Mouse (Mus musculus) kidney, adult 10 weeks (tissue): ENCODE data around the gene Fmnl1. TPM values are rescaled to one million over a fixed set of nuclear protein-coding genes. Genes with fewer than 3 reads are reported as not detected.

ENCODE experiments used
- polyA plus RNA-seq: library from polyadenylated mRNA; stranded (reverse); fragments of 350-450 nt; fragmentation: Illumina TruSeq; extraction: RNeasy Lipid Tissue Mini Kit (QIAGEN cat#74804); gene quantifications from one replicate; pipeline ENCODE4 v1.2.3, GENCODE M21; 2014; ENCODE audit warnings: low read depth, low replicate concordance

Gene Fmnl1
- polyA plus RNA-seq = 2.1 TPM

DNA sequence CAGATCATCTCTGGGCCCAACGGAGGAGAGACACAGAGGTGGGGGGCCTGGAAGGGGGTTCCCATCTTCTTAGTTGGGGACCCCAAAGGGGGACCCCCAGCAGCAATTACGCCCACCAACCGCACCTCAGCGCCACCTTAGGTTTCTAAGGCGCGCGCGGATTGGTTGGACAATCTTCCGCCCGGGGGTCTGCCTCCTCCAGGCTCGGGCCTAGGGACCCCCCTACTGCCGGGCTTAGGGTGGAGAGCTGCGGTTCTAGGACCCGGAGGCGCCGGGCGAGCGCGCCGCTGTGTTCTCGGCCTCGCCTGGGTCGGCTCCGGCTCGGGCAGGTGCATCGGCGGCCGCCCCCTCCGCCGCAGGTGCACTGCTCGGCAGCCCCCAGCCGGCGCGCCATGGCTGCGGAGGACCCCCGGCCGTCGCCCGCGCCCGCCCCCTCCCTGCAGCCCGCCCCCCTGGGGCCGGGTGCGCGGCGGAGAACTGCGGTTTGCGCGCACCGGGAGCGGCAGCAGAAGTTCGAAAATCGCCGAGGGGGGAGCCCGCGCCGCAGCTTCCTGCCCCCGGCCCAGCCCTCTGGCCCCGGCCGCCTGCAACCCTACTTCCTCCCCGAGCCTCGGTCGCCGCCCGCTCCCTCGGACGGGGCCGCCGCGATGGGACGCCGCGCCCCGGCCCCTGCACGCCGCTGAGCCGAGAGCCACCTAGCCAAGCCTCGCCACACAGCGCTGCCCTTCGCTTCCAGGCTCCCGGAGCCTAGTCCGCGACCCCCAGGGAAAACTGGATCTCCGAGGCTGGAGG lies at the start of gene Fmnl1:
Gene Fmnl1, plus strand, starts transcription at position 614 of the 792 bp plus-strand sequence.

GRCm38 (mm10) chr11:103131701-103132575 lies 39.0 kb upstream of the Fmnl1 start, which contains the start of gene Hexim2:
Hexim2 (plus strand) TSS chr11:103132429.

DNA sequence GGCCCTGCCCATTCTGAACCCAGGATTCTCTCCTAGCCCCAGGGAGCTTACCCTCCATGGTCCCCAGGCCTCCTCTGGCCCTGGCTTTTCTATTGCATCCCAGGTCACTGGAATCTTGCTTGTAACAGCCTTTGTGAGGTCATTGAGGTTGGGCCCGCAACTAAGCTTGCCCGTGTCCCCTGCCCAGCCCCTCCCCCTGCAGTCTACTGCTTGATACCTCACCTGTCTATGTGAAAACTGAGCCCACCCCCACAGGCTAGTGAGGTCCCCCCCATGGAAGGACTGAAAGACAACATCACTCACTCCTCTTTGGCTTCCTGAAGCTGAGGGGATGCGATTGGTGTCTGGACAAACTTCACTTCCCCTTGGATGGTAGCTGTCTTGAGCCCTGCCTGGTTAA lies 37.6 kb downstream of the Fmnl1 start, which contains the start of gene 1700023F06Rik:
Gene 1700023F06Rik, minus strand, starts transcription at position 101 of the 400 bp plus-strand sequence.

DNA sequence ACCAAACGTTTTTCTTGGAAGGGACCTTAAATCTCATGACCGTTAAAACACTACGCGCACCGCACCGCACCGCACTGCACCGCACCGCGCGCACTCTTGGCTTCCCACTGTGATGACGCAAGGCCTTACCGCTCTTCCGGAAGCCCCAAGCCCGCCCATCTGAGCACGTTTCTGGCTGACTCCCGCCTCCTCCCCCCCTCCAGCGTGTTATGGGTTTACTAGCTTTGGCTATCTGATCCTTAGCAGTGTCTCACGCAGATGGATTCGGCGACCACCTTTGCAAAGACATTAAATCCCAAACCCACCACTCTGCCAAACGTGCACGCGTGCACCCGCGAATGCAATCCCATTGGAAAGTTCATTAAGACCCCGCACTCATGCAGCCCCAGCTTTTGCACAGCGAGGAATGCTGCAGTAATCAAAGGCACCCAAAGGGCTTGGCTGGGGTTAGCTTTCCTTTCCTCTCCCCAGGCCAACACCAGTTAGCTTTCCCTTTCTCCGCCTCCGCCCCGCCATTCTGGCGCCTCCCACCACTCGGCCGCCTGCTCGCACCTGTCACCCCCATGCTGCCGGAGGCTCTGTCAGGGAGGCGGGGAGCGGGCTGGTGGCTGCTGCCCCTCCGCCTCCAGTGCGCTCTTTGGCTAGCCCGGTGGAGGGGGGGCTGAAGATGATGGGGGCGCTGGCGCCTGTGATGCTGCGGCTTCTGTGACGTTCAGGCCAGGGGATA lies 47.0 kb downstream of the Fmnl1 start, which contains the start of gene Spata32:
Gene Spata32, minus strand, starts transcription at position 643 of the 727 bp plus-strand sequence.

Other genes with a start within 250 kb of the Fmnl1 start
- gene Kif18b, start 246.0 kb upstream of the Fmnl1 start, polyA plus RNA-seq = not detected
- not detected for gene C1ql1, start 224.4 kb upstream of the Fmnl1 start, polyA plus RNA-seq
- 11.0 TPM for gene Nmt1, start 142.9 kb upstream of the Fmnl1 start, polyA plus RNA-seq
- 17.1 TPM for gene Dcakd, start 142.8 kb upstream of the Fmnl1 start, polyA plus RNA-seq
- not detected for gene Plcd3, start 69.4 kb upstream of the Fmnl1 start, polyA plus RNA-seq
- gene Acbd4, start 69.4 kb upstream of the Fmnl1 start, polyA plus RNA-seq = 5.1 TPM
- 42.3 TPM for gene Hexim1, start 54.9 kb upstream of the Fmnl1 start, polyA plus RNA-seq
- 0.44 TPM for gene Hexim2, start 38.7 kb upstream of the Fmnl1 start, polyA plus RNA-seq
- gene 1700023F06Rik, start 37.5 kb downstream of the Fmnl1 start, polyA plus RNA-seq = not detected
- gene Spata32, start 47.3 kb downstream of the Fmnl1 start, polyA plus RNA-seq = not detected
- not detected for gene Map3k14, start 96.4 kb downstream of the Fmnl1 start, polyA plus RNA-seq
- gene Arhgap27, start 192.6 kb downstream of the Fmnl1 start, polyA plus RNA-seq = 1.4 TPM
- gene Plekhm1, start 241.6 kb downstream of the Fmnl1 start, polyA plus RNA-seq = 1.5 TPM